Mouse (Mus musculus): ENCODE measurements around the gene Snx21. TPM values are rescaled to one million over a fixed set of nuclear protein-coding genes. Genes with fewer than 3 reads are reported as not detected.

The Snx21 gene
- polyA plus RNA-seq, 1 experiment, result 10.7 TPM

- H3K27ac ChIP-seq (ENCODE audit: insufficient read depth, low read length), result no peak overlapping the region
- no peaks in the 10 kb centered on the region for H3K4me1 ChIP-seq (ENCODE audit: control insufficient read depth, insufficient read depth, low read length)
- peaks cover 26% of the 10 kb centered on the region for H3K36me3 ChIP-seq (ENCODE audit: control insufficient read depth, insufficient read depth, low read length, poor library complexity, severe bottlenecking)
- no peaks in the 10 kb centered on the region for H3K27me3 ChIP-seq (ENCODE audit: control insufficient read depth, insufficient read depth, low read length, poor library complexity, severe bottlenecking)
- TF ChIP-seq POLR2A (IDR thresholded peaks at IDR 0.05; ENCODE audit: insufficient read depth, low read length) (no peak), EP300 (IDR thresholded peaks at IDR 0.05; ENCODE audit: insufficient read depth, low read depth, low read length) (no peak), CTCF (IDR thresholded peaks at IDR 0.05; ENCODE audit: low read depth, low read length) (no peak)
- H3K4me3 ChIP-seq (ENCODE audit: low read depth, low read length), result peak overlapping the region; percentile 23; the same call in 1 of the 2 replicates
- no peak overlapping the region for H3K9ac ChIP-seq (ENCODE audit: low read depth, poor library complexity, severe bottlenecking)
- H3K9me3 ChIP-seq (replicated peaks; ENCODE audit: control insufficient read depth, insufficient read depth, low read length, poor library complexity, severe bottlenecking), result no peaks in the 10 kb centered on the region
Observed at GRCm38 (mm10) chr2:164835164-164835563, 49.5 kb downstream of the Snx21 start.

Other genes with a start within 250 kb of the Snx21 start
- 123 and 135 TPM in 2 replicates for gene Wfdc2, start 223.4 kb upstream of the Snx21 start, polyA plus RNA-seq (2011; ENCODE audit: insufficient read depth, insufficient read length, low read depth, missing spikeins)
- gene Spint3, start 212.4 kb upstream of the Snx21 start, polyA plus RNA-seq (2011; ENCODE audit: insufficient read depth, insufficient read length, low read depth, missing spikeins), result not detected in 2 replicates
- not detected in 2 replicates for gene Wfdc6a, start 200.4 kb upstream of the Snx21 start, polyA plus RNA-seq (2011; ENCODE audit: insufficient read depth, insufficient read length, low read depth, missing spikeins)
- gene Eppin, start 192.2 kb upstream of the Snx21 start, polyA plus RNA-seq (2011; ENCODE audit: insufficient read depth, insufficient read length, low read depth, missing spikeins), result not detected in 2 replicates
- gene Wfdc6b, start 172.3 kb upstream of the Snx21 start, polyA plus RNA-seq (2011; ENCODE audit: insufficient read depth, insufficient read length, low read depth, missing spikeins), result not detected in 2 replicates
- not detected in 2 replicates for gene Wfdc8, start 172.2 kb upstream of the Snx21 start, polyA plus RNA-seq (2011; ENCODE audit: insufficient read depth, insufficient read length, low read depth, missing spikeins)
- gene Wfdc16, start 147.0 kb upstream of the Snx21 start, polyA plus RNA-seq (2011; ENCODE audit: insufficient read depth, insufficient read length, low read depth, missing spikeins), result not detected in 2 replicates
- not detected in 2 replicates for gene Wfdc10, start 129.8 kb upstream of the Snx21 start, polyA plus RNA-seq (2011; ENCODE audit: insufficient read depth, insufficient read length, low read depth, missing spikeins)
- not detected in 2 replicates for gene Wfdc9, start 129.2 kb upstream of the Snx21 start, polyA plus RNA-seq (2011; ENCODE audit: insufficient read depth, insufficient read length, low read depth, missing spikeins)
- gene Wfdc11, start 111.7 kb upstream of the Snx21 start, polyA plus RNA-seq (2011; ENCODE audit: insufficient read depth, insufficient read length, low read depth, missing spikeins), result not detected in 2 replicates
- gene Wfdc13, start 100.7 kb upstream of the Snx21 start, polyA plus RNA-seq (2011; ENCODE audit: insufficient read depth, insufficient read length, low read depth, missing spikeins), result 0.57 TPM in 1 of 2 replicates, not detected in the other
- not detected in 2 replicates for gene Spint4, start 87.3 kb upstream of the Snx21 start, polyA plus RNA-seq (2011; ENCODE audit: insufficient read depth, insufficient read length, low read depth, missing spikeins)
- gene Spint5, start 70.5 kb upstream of the Snx21 start, polyA plus RNA-seq (2011; ENCODE audit: insufficient read depth, insufficient read length, low read depth, missing spikeins), result not detected in 2 replicates
- 0.60 and 1.7 TPM in 2 replicates for gene Wfdc3, start 39.9 kb upstream of the Snx21 start, polyA plus RNA-seq (2011; ENCODE audit: insufficient read depth, insufficient read length, low read depth, missing spikeins)
- gene Dnttip1, start 39.8 kb upstream of the Snx21 start, polyA plus RNA-seq (2011; ENCODE audit: insufficient read depth, insufficient read length, low read depth, missing spikeins), result 26.7 and 30.4 TPM in 2 replicates
- 366 and 371 TPM in 2 replicates for gene Ube2c, start 15.9 kb upstream of the Snx21 start, polyA plus RNA-seq (2011; ENCODE audit: insufficient read depth, insufficient read length, low read depth, missing spikeins)
- gene Tnnc2, start 5.9 kb upstream of the Snx21 start, polyA plus RNA-seq (2011; ENCODE audit: insufficient read depth, insufficient read length, low read depth, missing spikeins), result 0.88 and 1.6 TPM in 2 replicates
- 15.0 and 15.7 TPM in 2 replicates for gene Acot8, start 19.1 kb downstream of the Snx21 start, polyA plus RNA-seq (2011; ENCODE audit: insufficient read depth, insufficient read length, low read depth, missing spikeins)
- 10.7 and 12.1 TPM in 2 replicates for gene Zswim3, start 19.3 kb downstream of the Snx21 start, polyA plus RNA-seq (2011; ENCODE audit: insufficient read depth, insufficient read length, low read depth, missing spikeins)
- 39.5 and 50.0 TPM in 2 replicates for gene Zswim1, start 36.9 kb downstream of the Snx21 start, polyA plus RNA-seq (2011; ENCODE audit: insufficient read depth, insufficient read length, low read depth, missing spikeins)
- not detected in 2 replicates for gene Spata25, start 42.7 kb downstream of the Snx21 start, polyA plus RNA-seq (2011; ENCODE audit: insufficient read depth, insufficient read length, low read depth, missing spikeins)
- gene Ctsa, start 47.0 kb downstream of the Snx21 start, polyA plus RNA-seq (2011; ENCODE audit: insufficient read depth, insufficient read length, low read depth, missing spikeins), result 75.3 and 83.4 TPM in 2 replicates
- 2.2 and 2.8 TPM in 2 replicates for gene Neurl2, start 47.6 kb downstream of the Snx21 start, polyA plus RNA-seq (2011; ENCODE audit: insufficient read depth, insufficient read length, low read depth, missing spikeins)
- gene Pltp, start 71.9 kb downstream of the Snx21 start, polyA plus RNA-seq (2011; ENCODE audit: insufficient read depth, insufficient read length, low read depth, missing spikeins), result 52.4 and 55.9 TPM in 2 replicates
- 30.2 and 30.9 TPM in 2 replicates for gene Pcif1, start 93.5 kb downstream of the Snx21 start, polyA plus RNA-seq (2011; ENCODE audit: insufficient read depth, insufficient read length, low read depth, missing spikeins)
- gene Zfp335, start 125.9 kb downstream of the Snx21 start, polyA plus RNA-seq (2011; ENCODE audit: insufficient read depth, insufficient read length, low read depth, missing spikeins), result 9.1 and 10.6 TPM in 2 replicates
- 5.8 and 6.2 TPM in 2 replicates for gene Mmp9, start 155.0 kb downstream of the Snx21 start, polyA plus RNA-seq (2011; ENCODE audit: insufficient read depth, insufficient read length, low read depth, missing spikeins)
- 1.6 and 1.9 TPM in 2 replicates for gene Slc12a5, start 175.0 kb downstream of the Snx21 start, polyA plus RNA-seq (2011; ENCODE audit: insufficient read depth, insufficient read length, low read depth, missing spikeins)
- gene Ncoa5, start 249.0 kb downstream of the Snx21 start, polyA plus RNA-seq (2011; ENCODE audit: insufficient read depth, insufficient read length, low read depth, missing spikeins), result 30.8 and 33.7 TPM in 2 replicates